Mouse (Mus musculus) forebrain, embryonic 10.5 days (tissue): ENCODE measurements around the gene Zc2hc1c. TPM values are rescaled to one million over a fixed set of nuclear protein-coding genes. Genes with fewer than 3 reads are reported as not detected.

Source experiments
- DNase-seq: peaks from one replicate; pipeline ENCODE4 v3.0.0-alpha.2; 2017; ENCODE audit warnings: low spot score; ENCODE audit errors: extremely low spot score
- H3K27ac ChIP-seq: fragments of 300-500 bp; sonication (generic); 2 replicates; pipeline ENCODE4 v1.5.1; 2016; ENCODE audit warnings: mild to moderate bottlenecking
- H3K27me3 ChIP-seq: fragments of 300-500 bp; sonication (generic); 2 replicates; pipeline ENCODE4 v1.6.1; 2016; ENCODE audit warnings: mild to moderate bottlenecking; ENCODE audit not compliant: poor library complexity, severe bottlenecking
- H3K36me3 ChIP-seq: fragments of 300-500 bp; sonication (generic); replicated peaks from 2 replicates; pipeline ENCODE4 v1.6.1; 2016; ENCODE audit warnings: mild to moderate bottlenecking, moderate library complexity
- H3K4me1 ChIP-seq: fragments of 300-500 bp; sonication (generic); 2 replicates; pipeline ENCODE4 v1.6.1; 2016
- H3K4me3 ChIP-seq: fragments of 300-500 bp; sonication (generic); 2 replicates; pipeline ENCODE4 v1.5.1; 2016; ENCODE audit warnings: mild to moderate bottlenecking, moderate library complexity
- H3K9me3 ChIP-seq: fragments of 300-500 bp; sonication (generic); 2 replicates; pipeline ENCODE4 v1.6.1; 2016; ENCODE audit warnings: mild to moderate bottlenecking, moderate library complexity
- WGBS: fragments of 180-500 bp; shearing (Covaris S2); methylation state at CpG from one replicate; pipeline ENCODE4 v1.1.7; 2016; 5-methylcytosine and 5-hydroxymethylcytosine counted together
- polyA plus RNA-seq: library from polyadenylated mRNA; unstranded; fragments of >200 nt; fragmentation: Nextera tagmentation; extraction: Ambion mirVana; gene quantifications from 2 replicates; pipeline ENCODE4 v1.2.1, GENCODE M21; 2016

Gene Zc2hc1c
- polyA plus RNA-seq, result 1.3 and 1.7 TPM in 2 replicates

- Histone ChIP-seq H3K27ac (peak within 1 kb of the TSS; percentile 86), H3K27me3 (peaks cover 23% of the 10 kb centered on the region), H3K36me3 (no peaks in the 10 kb centered on the region), H3K9me3 (peaks cover 7% of the 10 kb centered on the region; the same call in 1 of the 2 replicates), H3K4me1 (peaks cover 28% of the 10 kb centered on the region), H3K4me3 (peak within 1 kb of the TSS; percentile 65)
- peak; percentile 94 for DNase-seq
- WGBS, result 3% methylated on average over 31 of the region's 31 CpGs
These were observed at the start of gene Zc2hc1c for GRCm38 (mm10) chr12:85288486-85289156. TSS of gene Zc2hc1c (plus strand) at chr12:85288591.

GRCm38 (mm10) chr12:85252083-85252482, 36.3 kb upstream of the Zc2hc1c start:
- WGBS, result 88% methylated on average over 3 of the region's 3 CpGs
- H3K27ac ChIP-seq, result no peak overlapping the region
- no peaks in the 10 kb centered on the region for H3K27me3 ChIP-seq
- peaks cover 11% of the 10 kb centered on the region for H3K36me3 ChIP-seq
- no peak overlapping the region for H3K4me3 ChIP-seq
- H3K4me1 ChIP-seq, result peaks cover 5% of the 10 kb centered on the region; the same call in 1 of the 2 replicates
- H3K9me3 ChIP-seq, result peaks cover 9% of the 10 kb centered on the region; the same call in 1 of the 2 replicates
- DNase-seq, result no peak

- no peaks in the 10 kb centered on the region for H3K4me1 ChIP-seq
- no peak for DNase-seq
- H3K27ac ChIP-seq, result no peak overlapping the region
- WGBS, result 78% methylated on average over 7 of the region's 7 CpGs
- no peaks in the 10 kb centered on the region for H3K9me3 ChIP-seq
- no peak overlapping the region for H3K4me3 ChIP-seq
- H3K27me3 ChIP-seq, result no peaks in the 10 kb centered on the region
- peaks cover 5% of the 10 kb centered on the region; the same call in 1 of the 2 replicates for H3K36me3 ChIP-seq
These were observed 32.2 kb upstream of the Zc2hc1c start for GRCm38 (mm10) chr12:85256074-85256751.

GRCm38 (mm10) chr12:85257008-85257639, 31.3 kb upstream of the Zc2hc1c start:
- Histone ChIP-seq H3K27me3 (no peaks in the 10 kb centered on the region), H3K9me3 (no peaks in the 10 kb centered on the region), H3K36me3 (peaks cover 5% of the 10 kb centered on the region; the same call in 1 of the 2 replicates), H3K4me3 (no peak overlapping the region), H3K4me1 (no peaks in the 10 kb centered on the region), H3K27ac (no peak overlapping the region)
- no peak for DNase-seq
- WGBS, result 88% methylated on average over 7 of the region's 7 CpGs

GRCm38 (mm10) chr12:85262489-85262888, 25.9 kb upstream of the Zc2hc1c start:
- WGBS, result 60% methylated on average over 10 of the region's 10 CpGs
- H3K27me3 ChIP-seq, result no peaks in the 10 kb centered on the region
- H3K36me3 ChIP-seq, result peaks cover 8% of the 10 kb centered on the region
- H3K4me3 ChIP-seq, result no peak overlapping the region
- H3K4me1 ChIP-seq, result peaks cover 5% of the 10 kb centered on the region; the same call in 1 of the 2 replicates
- no peak for DNase-seq
- no peak overlapping the region for H3K27ac ChIP-seq
- no peaks in the 10 kb centered on the region for H3K9me3 ChIP-seq

- Histone ChIP-seq H3K4me1 (peaks cover 5% of the 10 kb centered on the region; the same call in 1 of the 2 replicates), H3K36me3 (peaks cover 11% of the 10 kb centered on the region), H3K27ac (no peak overlapping the region), H3K27me3 (no peaks in the 10 kb centered on the region), H3K9me3 (no peaks in the 10 kb centered on the region), H3K4me3 (no peak overlapping the region)
- WGBS, result 87% methylated on average over 5 of the region's 5 CpGs
- no peak for DNase-seq
These were observed 25.2 kb upstream of the Zc2hc1c start for GRCm38 (mm10) chr12:85263190-85263589.

- WGBS, result 90% methylated on average over 8 of the region's 8 CpGs
These were observed 23.9 kb upstream of the Zc2hc1c start for GRCm38 (mm10) chr12:85264531-85264930.

GRCm38 (mm10) chr12:85264940-85265339, 23.5 kb upstream of the Zc2hc1c start:
- no peaks in the 10 kb centered on the region for H3K27me3 ChIP-seq
- 61% methylated on average over 7 of the region's 7 CpGs for WGBS
- H3K4me1 ChIP-seq, result peaks cover 9% of the 10 kb centered on the region
- H3K36me3 ChIP-seq, result peaks cover 15% of the 10 kb centered on the region
- DNase-seq, result no peak
- H3K4me3 ChIP-seq, result no peak overlapping the region
- no peak overlapping the region for H3K27ac ChIP-seq
- no peaks in the 10 kb centered on the region for H3K9me3 ChIP-seq

More at GRCm38 (mm10) chr12:85264531-85264930, 23.9 kb upstream of the Zc2hc1c start:
- Histone ChIP-seq H3K27me3 (no peaks in the 10 kb centered on the region), H3K9me3 (no peaks in the 10 kb centered on the region), H3K36me3 (peaks cover 15% of the 10 kb centered on the region), H3K27ac (no peak overlapping the region), H3K4me3 (no peak overlapping the region), H3K4me1 (peaks cover 5% of the 10 kb centered on the region)
- DNase-seq, result no peak

- H3K27ac ChIP-seq, result no peak overlapping the region
- peaks cover 15% of the 10 kb centered on the region for H3K36me3 ChIP-seq
- H3K4me3 ChIP-seq, result no peak overlapping the region
- no peak for DNase-seq
- 94% methylated on average over 3 of the region's 3 CpGs for WGBS
- peaks cover 18% of the 10 kb centered on the region for H3K4me1 ChIP-seq
- H3K9me3 ChIP-seq, result no peaks in the 10 kb centered on the region
- no peaks in the 10 kb centered on the region for H3K27me3 ChIP-seq
These were observed 22.1 kb upstream of the Zc2hc1c start for GRCm38 (mm10) chr12:85266248-85266647.

GRCm38 (mm10) chr12:85269821-85270220, 18.6 kb upstream of the Zc2hc1c start:
- Histone ChIP-seq H3K4me3 (peak overlapping the region; percentile 65), H3K36me3 (peaks cover 22% of the 10 kb centered on the region)

GRCm38 (mm10) chr12:85270319-85270718, 18.1 kb upstream of the Zc2hc1c start, which contains the start of gene Mlh3:
TSS of gene Mlh3 (minus strand) at chr12:85270599.
- H3K4me3 ChIP-seq, result peak within 1 kb of the TSS; percentile 65
- DNase-seq, result peak; percentile 83
- H3K4me1 ChIP-seq, result peaks cover 13% of the 10 kb centered on the region
- peaks cover 27% of the 10 kb centered on the region for H3K36me3 ChIP-seq
- under 1% methylated on average over 35 of the region's 35 CpGs for WGBS
- no peaks in the 10 kb centered on the region for H3K27me3 ChIP-seq
- peak within 1 kb of the TSS; percentile 92 for H3K27ac ChIP-seq
- H3K9me3 ChIP-seq, result no peaks in the 10 kb centered on the region; the same call in 1 of the 2 replicates

More at GRCm38 (mm10) chr12:85269821-85270220, 18.6 kb upstream of the Zc2hc1c start:
- Histone ChIP-seq H3K9me3 (no peaks in the 10 kb centered on the region; the same call in 1 of the 2 replicates), H3K27ac (peak overlapping the region; percentile 92), H3K4me1 (peaks cover 13% of the 10 kb centered on the region), H3K27me3 (no peaks in the 10 kb centered on the region)
- no peak for DNase-seq
- WGBS, result 66% methylated on average over 3 of the region's 3 CpGs

- Histone ChIP-seq H3K27me3 (no peaks in the 10 kb centered on the region), H3K27ac (0 out of 2 replicates have a peak overlapping the region, but pooled peaks have one; percentile 92), H3K4me3 (peak overlapping the region; percentile 65; the same call in 1 of the 2 replicates), H3K36me3 (peaks cover 33% of the 10 kb centered on the region), H3K4me1 (peaks cover 13% of the 10 kb centered on the region), H3K9me3 (no peaks in the 10 kb centered on the region; the same call in 1 of the 2 replicates)
- DNase-seq, result no peak
- 77% methylated on average over 7 of the region's 7 CpGs for WGBS
These were observed 17.1 kb upstream of the Zc2hc1c start for GRCm38 (mm10) chr12:85271132-85271842.
